Mouse (Mus musculus) hematopoietic multipotent progenitor cell, adult 10-12 weeks (in vitro differentiated cells): ENCODE data around the gene Slc12a8. TPM values are rescaled to one million over a fixed set of nuclear protein-coding genes. Genes with fewer than 3 reads are reported as not detected.

ENCODE experiments used
- polyA plus RNA-seq: library from polyadenylated mRNA; stranded (reverse); fragments of >175 nt; gene quantifications from 2 replicates; pipeline ENCODE4 v1.2.3, GENCODE M21; 2012; ENCODE audit warnings: low replicate concordance

Gene Slc12a8
- 0.20 and 0.27 TPM in 2 replicates for polyA plus RNA-seq

GRCm38 (mm10) chr16:33516807-33517565, at the start of gene Slc12a8:
Slc12a8 (plus strand) TSS chr16:33517328.

GRCm38 (mm10) chr16:33684162-33684702, 167.1 kb downstream of the Slc12a8 start, which contains the start of gene Heg1:
Heg1 (plus strand) TSS chr16:33684370.

Other genes with a start within 250 kb of the Slc12a8 start
- 7.4 and 7.9 TPM in 2 replicates for gene Zfp148, start 136.5 kb upstream of the Slc12a8 start, polyA plus RNA-seq
- 21.3 and 22.0 TPM in 2 replicates for gene Heg1, start 167.0 kb downstream of the Slc12a8 start, polyA plus RNA-seq